Mouse (Mus musculus) cortical plate, adult 2 months (tissue): Measurements from ENCODE around the gene Oser1.

Experiments used
- CTCF ChIP-seq: fragments of 200-500 bp; IDR thresholded peaks from 2 replicates; pipeline ENCODE4 v1.5.1; 2011; ENCODE audit warnings: mild to moderate bottlenecking, control low read depth, low read length; ENCODE audit not compliant: insufficient read depth; ENCODE audit errors: extremely low read depth
- POLR2A ChIP-seq: fragments of 200-500 bp; IDR thresholded peaks from 2 replicates; pipeline ENCODE4 v1.6.1; 2011; ENCODE audit warnings: mild to moderate bottlenecking, low read length, control low read depth; ENCODE audit not compliant: insufficient read depth; ENCODE audit errors: extremely low read depth

DNA sequence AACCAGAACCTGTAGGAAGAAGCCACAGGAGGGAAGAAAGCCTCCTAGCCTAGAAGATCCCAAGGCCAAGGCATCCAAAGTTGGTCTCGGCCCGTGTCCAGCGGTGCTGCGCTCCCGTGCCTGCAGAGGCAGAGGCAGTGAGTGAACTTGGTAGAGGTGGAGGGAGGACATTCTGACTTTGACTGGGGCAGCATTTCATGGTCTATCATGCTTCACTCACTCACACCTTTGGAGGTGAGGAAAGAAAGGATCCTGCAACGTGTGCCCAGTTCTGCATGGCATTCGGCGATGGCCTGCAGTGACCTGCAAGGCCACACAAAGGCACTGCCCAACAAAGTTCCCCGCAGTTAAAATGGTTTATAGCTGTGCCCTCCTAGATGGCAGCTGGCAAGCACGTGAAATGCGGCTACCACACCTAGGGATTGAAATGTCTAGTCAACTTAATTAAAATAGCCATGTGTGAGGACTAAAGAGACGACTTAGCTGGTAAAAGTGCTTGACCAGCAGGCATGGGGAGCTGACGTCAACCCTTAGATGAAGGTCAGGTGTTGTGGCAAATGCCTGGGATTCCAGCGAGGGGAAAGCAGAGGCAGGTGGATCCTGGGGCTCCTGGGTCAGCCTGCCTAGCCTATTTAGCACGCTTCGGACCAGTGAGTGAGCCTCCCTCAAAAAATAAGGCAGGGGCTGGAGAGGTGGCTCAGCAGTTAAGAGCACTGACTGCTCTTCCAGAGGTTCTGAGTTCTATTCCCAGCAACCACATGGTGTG is 63.5 kb downstream of the Oser1 start:
- TF ChIP-seq POLR2A (no peak), CTCF (no peak)
